Mouse (Mus musculus): Measurements from ENCODE around the gene Lactb.

Gene Lactb

GRCm38 (mm10) chr9:66975239-66975645 lies at the start of gene Lactb:
Gene Lactb (minus strand): TSS chr9:66975484.
- DNase-seq (ENCODE audit: low read depth in 1 of 2, low spot score in 2 of 2) = peak; percentile 79 to 87

GRCm38 (mm10) chr9:67023371-67023770 lies 48.1 kb upstream of the Lactb start:
- DNase-seq (ENCODE audit: low read depth in 1 of 2, low spot score in 2 of 2) = no peak

GRCm38 (mm10) chr9:67020063-67020462 lies 44.8 kb upstream of the Lactb start:
- DNase-seq (ENCODE audit: low read depth in 1 of 2, low spot score in 2 of 2) = no peak

GRCm38 (mm10) chr9:67013501-67013900 lies 38.2 kb upstream of the Lactb start:
- no peak for DNase-seq (ENCODE audit: low read depth in 1 of 2, low spot score in 2 of 2)

- no peak for DNase-seq (ENCODE audit: low read depth in 1 of 2, low spot score in 2 of 2)
These were observed 37.2 kb upstream of the Lactb start for GRCm38 (mm10) chr9:67012470-67012869.

- no peak for DNase-seq (ENCODE audit: low read depth in 1 of 2, low spot score in 2 of 2)
These were observed 36.2 kb upstream of the Lactb start for GRCm38 (mm10) chr9:67011483-67011882.

- no peak for DNase-seq (ENCODE audit: low read depth in 1 of 2, low spot score in 2 of 2)
These were observed 33.5 kb upstream of the Lactb start for GRCm38 (mm10) chr9:67008781-67009180.

- DNase-seq (ENCODE audit: low read depth in 1 of 2, low spot score in 2 of 2) = no peak
These were observed 31.1 kb upstream of the Lactb start for GRCm38 (mm10) chr9:67006376-67006775.

- no peak for DNase-seq (ENCODE audit: low read depth in 1 of 2, low spot score in 2 of 2)
These were observed 30.0 kb upstream of the Lactb start for GRCm38 (mm10) chr9:67005161-67005742.

- no peak for DNase-seq (ENCODE audit: low read depth in 1 of 2, low spot score in 2 of 2)
These were observed 28.4 kb upstream of the Lactb start for GRCm38 (mm10) chr9:67003656-67004055.

GRCm38 (mm10) chr9:67003156-67003555 lies 27.9 kb upstream of the Lactb start:
- DNase-seq (ENCODE audit: low read depth in 1 of 2, low spot score in 2 of 2) = no peak

- no peak for DNase-seq (ENCODE audit: low read depth in 1 of 2, low spot score in 2 of 2)
These were observed 26.2 kb upstream of the Lactb start for GRCm38 (mm10) chr9:67001506-67001905.

- DNase-seq (ENCODE audit: low read depth in 1 of 2, low spot score in 2 of 2) = peak in 1 of 2 experiments; percentile 28
These were observed 25.8 kb upstream of the Lactb start for GRCm38 (mm10) chr9:67001050-67001449.

GRCm38 (mm10) chr9:66999698-67000097 lies 24.4 kb upstream of the Lactb start:
- DNase-seq (ENCODE audit: low read depth in 1 of 2, low spot score in 2 of 2) = no peak

- no peak for DNase-seq (ENCODE audit: low read depth in 1 of 2, low spot score in 2 of 2)
These were observed 16.6 kb upstream of the Lactb start for GRCm38 (mm10) chr9:66991750-66992410.

- DNase-seq (ENCODE audit: low read depth in 1 of 2, low spot score in 2 of 2) = no peak
These were observed 15.9 kb upstream of the Lactb start for GRCm38 (mm10) chr9:66991021-66991749.

- DNase-seq (ENCODE audit: low read depth in 1 of 2, low spot score in 2 of 2) = no peak
These were observed 14.8 kb upstream of the Lactb start for GRCm38 (mm10) chr9:66990046-66990445.

- DNase-seq (ENCODE audit: low read depth in 1 of 2, low spot score in 2 of 2) = no peak
These were observed 14.3 kb upstream of the Lactb start for GRCm38 (mm10) chr9:66989581-66989980.

GRCm38 (mm10) chr9:66988888-66989414 lies 13.7 kb upstream of the Lactb start:
- DNase-seq (ENCODE audit: low read depth in 1 of 2, low spot score in 2 of 2) = no peak

- no peak for DNase-seq (ENCODE audit: low read depth in 1 of 2, low spot score in 2 of 2)
These were observed 13.1 kb upstream of the Lactb start for GRCm38 (mm10) chr9:66988198-66988887.

- DNase-seq (ENCODE audit: low read depth in 1 of 2, low spot score in 2 of 2) = peak in 1 of 2 experiments; percentile 39
These were observed 10.1 kb upstream of the Lactb start for GRCm38 (mm10) chr9:66985377-66985776.
